Mouse (Mus musculus): Measurements from ENCODE around the gene Gm960. TPM values are rescaled to one million over a fixed set of nuclear protein-coding genes. Genes with fewer than 3 reads are reported as not detected.

Gm960 gene
- polyA plus RNA-seq, 1 experiment from 2014 or later: 2.0 TPM

Small RNA genes within 50 kb of the gene (microRNA-seq; reads per million reads assigned to microRNA genes)
- not detected for gene Mir6986

Other genes with a start within 250 kb of the Gm960 start
- gene Syt12, start 221.2 kb downstream of the Gm960 start, polyA plus RNA-seq (2015; fragmentation: Nextera tagmentation; extraction: Ambion mirVana): 2.7 and 2.9 TPM in 2 replicates
- gene 2010003K11Rik, start 200.1 kb downstream of the Gm960 start, polyA plus RNA-seq (2015; fragmentation: Nextera tagmentation; extraction: Ambion mirVana): 0.28 TPM in 1 of 2 replicates, not detected in the other
- 30.4 and 35.2 TPM in 2 replicates for gene Pcx, start 188.2 kb downstream of the Gm960 start, polyA plus RNA-seq (2015; fragmentation: Nextera tagmentation; extraction: Ambion mirVana)
- 6.6 and 7.7 TPM in 2 replicates for gene Lrfn4, start 83.0 kb downstream of the Gm960 start, polyA plus RNA-seq (2015; fragmentation: Nextera tagmentation; extraction: Ambion mirVana)
- gene Rce1, start 73.0 kb downstream of the Gm960 start, polyA plus RNA-seq (2015; fragmentation: Nextera tagmentation; extraction: Ambion mirVana): 79.8 and 80.5 TPM in 2 replicates
- 2.7 and 2.9 TPM in 2 replicates for gene Sptbn2, start 12.5 kb upstream of the Gm960 start, polyA plus RNA-seq (2015; fragmentation: Nextera tagmentation; extraction: Ambion mirVana)
- gene Rbm4b, start 57.8 kb upstream of the Gm960 start, polyA plus RNA-seq (2015; fragmentation: Nextera tagmentation; extraction: Ambion mirVana): 75.2 and 75.5 TPM in 2 replicates
- gene Rbm4, start 95.2 kb upstream of the Gm960 start, polyA plus RNA-seq (2015; fragmentation: Nextera tagmentation; extraction: Ambion mirVana): 66.1 and 67.6 TPM in 2 replicates
- 38.2 and 40.3 TPM in 2 replicates for gene Gm21992, start 112.9 kb upstream of the Gm960 start, polyA plus RNA-seq (2015; fragmentation: Nextera tagmentation; extraction: Ambion mirVana)
- 97.3 and 103 TPM in 2 replicates for gene Rbm14, start 113.0 kb upstream of the Gm960 start, polyA plus RNA-seq (2015; fragmentation: Nextera tagmentation; extraction: Ambion mirVana)
- 59.3 and 64.5 TPM in 2 replicates for gene Ccs, start 140.7 kb upstream of the Gm960 start, polyA plus RNA-seq (2015; fragmentation: Nextera tagmentation; extraction: Ambion mirVana)
- gene Ccdc87, start 140.7 kb upstream of the Gm960 start, polyA plus RNA-seq (2015; fragmentation: Nextera tagmentation; extraction: Ambion mirVana): not detected in 2 replicates
- gene Ctsf, start 156.5 kb upstream of the Gm960 start, polyA plus RNA-seq (2015; fragmentation: Nextera tagmentation; extraction: Ambion mirVana): 48.2 and 58.1 TPM in 2 replicates
- 10.6 and 12.0 TPM in 2 replicates for gene Actn3, start 179.2 kb upstream of the Gm960 start, polyA plus RNA-seq (2015; fragmentation: Nextera tagmentation; extraction: Ambion mirVana)
- 10.8 and 12.0 TPM in 2 replicates for gene Zdhhc24, start 180.0 kb upstream of the Gm960 start, polyA plus RNA-seq (2015; fragmentation: Nextera tagmentation; extraction: Ambion mirVana)
- gene Bbs1, start 208.0 kb upstream of the Gm960 start, polyA plus RNA-seq (2015; fragmentation: Nextera tagmentation; extraction: Ambion mirVana): 5.2 and 6.7 TPM in 2 replicates
- 96.4 and 108 TPM in 2 replicates for gene Dpp3, start 229.6 kb upstream of the Gm960 start, polyA plus RNA-seq (2015; fragmentation: Nextera tagmentation; extraction: Ambion mirVana)
- gene Peli3, start 244.5 kb upstream of the Gm960 start, polyA plus RNA-seq (2015; fragmentation: Nextera tagmentation; extraction: Ambion mirVana): 2.9 and 3.0 TPM in 2 replicates